Mouse (Mus musculus) kidney, postnatal 10 days (tissue): ENCODE measurements around the gene Smg9.

ENCODE experiments used
- DNase-seq: peaks from one replicate; pipeline ENCODE4 v3.0.0; 2021; ENCODE audit warnings: mixed read lengths

The Smg9 gene

GRCm38 (mm10) chr7:24446697-24447340 is 47.4 kb downstream of the Smg9 start:
- DNase-seq: no peak

- DNase-seq: no peak
Observed at GRCm38 (mm10) chr7:24448782-24449517, 49.5 kb downstream of the Smg9 start.

GRCm38 (mm10) chr7:24450585-24451017 is 51.2 kb downstream of the Smg9 start:
- DNase-seq: no peak

GRCm38 (mm10) chr7:24451855-24452311 is 52.5 kb downstream of the Smg9 start, which contains the start of gene Irgc1:
Gene Irgc1 (minus strand): TSS chr7:24452297.
- no peak for DNase-seq

- no peak for DNase-seq
Observed at GRCm38 (mm10) chr7:24454199-24454598, 54.8 kb downstream of the Smg9 start.

GRCm38 (mm10) chr7:24455726-24456125 is 56.3 kb downstream of the Smg9 start:
- DNase-seq: no peak

GRCm38 (mm10) chr7:24457726-24458370 is 58.4 kb downstream of the Smg9 start:
- no peak for DNase-seq

GRCm38 (mm10) chr7:24459440-24459839 is 60.0 kb downstream of the Smg9 start:
- DNase-seq: no peak

GRCm38 (mm10) chr7:24459843-24460242 is 60.4 kb downstream of the Smg9 start:
- peak; percentile 31 for DNase-seq

GRCm38 (mm10) chr7:24461376-24462051 is 62.1 kb downstream of the Smg9 start:
- DNase-seq: peak; percentile 77

GRCm38 (mm10) chr7:24462388-24463319 is 63.2 kb downstream of the Smg9 start, which contains the start of gene Plaur:
Gene Plaur (plus strand): TSS chr7:24462484.
- DNase-seq: peak; percentile 57

- DNase-seq: no peak
Observed at GRCm38 (mm10) chr7:24466835-24467234, 67.4 kb downstream of the Smg9 start.

- DNase-seq: no peak
Observed at GRCm38 (mm10) chr7:24467886-24468285, 68.5 kb downstream of the Smg9 start.

- DNase-seq: no peak
Observed at GRCm38 (mm10) chr7:24469126-24469525, 69.7 kb downstream of the Smg9 start.

GRCm38 (mm10) chr7:24470356-24470755 is 70.9 kb downstream of the Smg9 start:
- no peak for DNase-seq
